ENCODE assay signal across 13 mouse cellular contexts in genomic region chr9:99400781-99401180, GRCm38 (mm10). TPM values are rescaled to one million over a fixed set of nuclear protein-coding genes. Genes with fewer than 3 reads are reported as not detected.
A peak's percentile ranks its signal among the peaks of the same experiment; 100 is the strongest.
DNase-seq lines count a peak whose midpoint lies in the region; TF ChIP-seq lines count a peak whose summit lies in the region.
"Had no signal": no experiment of that assay in that cellular context is flagged by ENCODE, and none has a peak within 500 bp of the region (broad histone marks: within the 10 kb centered on the region; RNA-seq: fewer than 3 reads in every experiment).

No protein-coding gene starts in this region.

- peak; percentile 66 to 86 for DNase-seq in adrenal gland, adult (ENCODE audit: inconsistent age in 2 of 2, low spot score in 1 of 2)
- no peak for DNase-seq in adrenal gland, postnatal 4 days (ENCODE audit: low spot score in 2 of 2)
- no peak for DNase-seq in left cerebral cortex, adult 2 months (ENCODE audit: extremely low spot score in 1 of 2, low spot score in 2 of 2)
- no peak for DNase-seq in left cerebral cortex, postnatal 36 days (ENCODE audit: low spot score in 2 of 2)
- DNase-seq in adrenal gland, postnatal 14 days = peak; percentile 75
- peak; percentile 28 for DNase-seq in kidney, adult 9 months
- DNase-seq in Muller cell, postnatal 12 days (ENCODE audit: inconsistent ontology term) = no peak
- no peak for DNase-seq in right cerebral cortex, postnatal 25 days

- intact Hi-C loops in left cerebral cortex, adult 2 months (cut with DNase I) = no loop called here
- intact Hi-C loops in left cerebral cortex, postnatal 36 days (cut with DNase I) = no loop called here

- no peak for TF ChIP-seq CTCF in left cerebral cortex, adult 2 months (IDR thresholded peaks at IDR 0.05)

- no peak overlapping the region for H3K4me3 ChIP-seq in left cerebral cortex, adult 2 months
- H3K4me3 ChIP-seq: erythroblast, embryonic 14.5 days; liver, embryonic 12.5 days; neural tube, embryonic 12.5 days had no signal

- peak overlapping the region; percentile 20; the same call in 1 of the 2 replicates for H3K27ac ChIP-seq in left cerebral cortex, adult 2 months
- H3K27ac ChIP-seq: liver, embryonic 12.5 days; neural tube, embryonic 12.5 days had no signal

RNA-seq across cellular contexts. Expression of gene Mras, which starts 36.4 kb away (rescaled TPM):
- 10 to 100 TPM; 42.8 to 55.3 TPM for total RNA-seq in adrenal gland, postnatal 4 days (2021)
- 100 to 1,000 TPM; 166 TPM for total RNA-seq in left cerebral cortex, adult 2 months (2021)
- total RNA-seq in left cerebral cortex, postnatal 36 days (2021) = 100 to 1,000 TPM; 151 to 157 TPM
- 39.2 and 40.7 TPM in 2 replicates for total RNA-seq in adrenal gland, postnatal 14 days (2021)
- total RNA-seq: MEL had no signal

RNA-seq across cellular contexts. Expression of gene Esyt3, which starts 42.4 kb away (rescaled TPM):
- 1 to 10 TPM in 1 of 2 experiments, under 1 TPM in 1; 0.59 to 1.2 TPM for total RNA-seq in adrenal gland, postnatal 4 days (2021)
- total RNA-seq in left cerebral cortex, adult 2 months (2021) = 1 to 10 TPM; 1.7 to 2.1 TPM
- total RNA-seq in left cerebral cortex, postnatal 36 days (2021) = 1 to 10 TPM; 1.1 to 1.2 TPM
- total RNA-seq in adrenal gland, postnatal 14 days (2021) = 0.44 and 0.71 TPM in 2 replicates
- total RNA-seq: MEL had no signal

RNA-seq across cellular contexts. Expression of gene Nme9, which starts 50.5 kb away (rescaled TPM):
- not detected for total RNA-seq in adrenal gland, postnatal 4 days (2021)
- not detected for total RNA-seq in left cerebral cortex, adult 2 months (2021)
- total RNA-seq in left cerebral cortex, postnatal 36 days (2021) = not detected
- total RNA-seq in adrenal gland, postnatal 14 days (2021) = not detected in 2 replicates
- total RNA-seq: hematopoietic stem cell, adult 5-6 weeks had no signal

Comparison
In these comparisons a context has a peak if more than half of its experiments do, and no peak if none do; other contexts are left out.
1. DNase-seq: peak in adrenal gland, adult (2 of 2), adrenal gland, postnatal 14 days (single experiment) and kidney, adult 9 months (single experiment); none in adrenal gland, postnatal 4 days (0 of 2), left cerebral cortex, adult 2 months (0 of 2), left cerebral cortex, postnatal 36 days (0 of 2), Muller cell, postnatal 12 days (single experiment) and right cerebral cortex, postnatal 25 days (single experiment).